Comparison of ENCODE assay signal across 30 mouse cellular contexts in the genomic region with DNA sequence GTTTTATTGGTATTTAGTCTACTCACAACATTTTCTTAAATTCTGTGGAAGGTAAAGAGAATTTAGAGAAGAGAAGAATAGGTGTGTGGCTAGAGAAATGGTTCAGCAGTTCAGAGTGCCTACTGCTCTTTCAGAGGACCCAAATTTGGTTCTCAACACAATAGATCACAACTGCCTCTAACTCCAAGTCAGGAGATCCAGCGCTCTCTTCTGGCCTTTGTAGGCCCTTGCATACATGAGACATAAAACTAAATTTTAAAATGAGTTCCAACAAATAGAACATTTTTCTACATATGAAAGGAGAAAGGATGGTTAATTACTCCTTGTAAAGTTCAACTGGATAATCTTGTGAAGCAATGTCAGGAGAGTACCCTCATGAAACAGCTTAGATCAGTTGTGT.
"Had no signal": no experiment of that assay in that cellular context is flagged by ENCODE, and none has a peak within 500 bp of the region (broad histone marks: within the 10 kb centered on the region; RNA-seq: fewer than 3 reads in every experiment).

No protein-coding gene starts in this region.

- H3K4me2 ChIP-seq: limb, embryonic 12.5 days; limb, embryonic 13.5 days; limb, embryonic 15.5 days; liver, embryonic 11.5 days; liver, embryonic 12.5 days; liver, embryonic 13.5 days; liver, embryonic 15.5 days; lung, embryonic 14.5 days; lung, embryonic 15.5 days; midbrain, embryonic 11.5 days; midbrain, embryonic 12.5 days; midbrain, embryonic 13.5 days; midbrain, embryonic 15.5 days; neural tube, embryonic 12.5 days had no signal

- H3K27me3 ChIP-seq: limb, embryonic 12.5 days; limb, embryonic 13.5 days; limb, embryonic 15.5 days; liver, embryonic 12.5 days; liver, embryonic 13.5 days; liver, embryonic 15.5 days; lung, embryonic 15.5 days; midbrain, embryonic 12.5 days; midbrain, embryonic 13.5 days; midbrain, embryonic 15.5 days; neural tube, embryonic 12.5 days had no signal

- H3K4me3 ChIP-seq: limb, embryonic 10.5 days; limb, embryonic 12.5 days; limb, embryonic 13.5 days; limb, embryonic 15.5 days; liver, embryonic 12.5 days; liver, embryonic 13.5 days; liver, embryonic 15.5 days; lung, embryonic 15.5 days; megakaryocyte, embryonic 14.5 days; midbrain, embryonic 10.5 days; midbrain, embryonic 12.5 days; midbrain, embryonic 13.5 days; midbrain, embryonic 15.5 days; myocyte; neural tube, embryonic 12.5 days had no signal

- H3K9me3 ChIP-seq: limb, embryonic 10.5 days; limb, embryonic 12.5 days; limb, embryonic 13.5 days; limb, embryonic 15.5 days; liver, embryonic 12.5 days; liver, embryonic 13.5 days; liver, embryonic 15.5 days; lung, embryonic 15.5 days; megakaryocyte, embryonic 14.5 days; midbrain, embryonic 10.5 days; midbrain, embryonic 12.5 days; midbrain, embryonic 13.5 days; midbrain, embryonic 15.5 days; neural tube, embryonic 12.5 days had no signal

- H3K4me1 ChIP-seq: limb, embryonic 10.5 days; limb, embryonic 12.5 days; limb, embryonic 13.5 days; liver, embryonic 12.5 days; liver, embryonic 13.5 days; liver, embryonic 15.5 days; lung, embryonic 15.5 days; megakaryocyte, embryonic 14.5 days; neural tube, embryonic 12.5 days had no signal

- H3K9ac ChIP-seq: limb, embryonic 12.5 days; limb, embryonic 13.5 days; limb, embryonic 15.5 days; liver, embryonic 12.5 days; liver, embryonic 13.5 days; liver, embryonic 14.5 days; liver, embryonic 15.5 days; liver, postnatal 0 days; lung, embryonic 14.5 days; lung, embryonic 15.5 days; midbrain, embryonic 12.5 days; midbrain, embryonic 13.5 days; midbrain, embryonic 15.5 days; neural tube, embryonic 12.5 days had no signal

- H3K27ac ChIP-seq: limb, embryonic 10.5 days; limb, embryonic 12.5 days; limb, embryonic 13.5 days; limb, embryonic 15.5 days; liver, embryonic 12.5 days; liver, embryonic 13.5 days; liver, embryonic 14.5 days; liver, embryonic 15.5 days; lung, embryonic 15.5 days; macrophage; midbrain, embryonic 10.5 days; midbrain, embryonic 12.5 days; midbrain, embryonic 13.5 days; midbrain, embryonic 15.5 days; neural tube, embryonic 12.5 days had no signal

- H3K36me3 ChIP-seq: limb, embryonic 10.5 days; limb, embryonic 12.5 days; limb, embryonic 13.5 days; limb, embryonic 15.5 days; liver, embryonic 12.5 days; liver, embryonic 13.5 days; liver, embryonic 15.5 days; lung, embryonic 15.5 days; midbrain, embryonic 10.5 days; midbrain, embryonic 12.5 days; midbrain, embryonic 13.5 days; midbrain, embryonic 15.5 days; neural tube, embryonic 12.5 days had no signal

- DNase-seq: left cerebral cortex, postnatal 4 days; liver; liver, embryonic 13.5 days; liver, postnatal 0 days; lung, adult 18-20 months; lung, adult 2 months; lung, embryonic 14.5 days; lung, postnatal 10 days; lung, postnatal 14 days; lung, postnatal 36 days; lung, postnatal 4 days; midbrain, embryonic 14.5 days had no signal
